Mouse (Mus musculus) forebrain, postnatal 0 days (tissue): Measurements from ENCODE around the gene Zc3h18. TPM values are rescaled to one million over a fixed set of nuclear protein-coding genes. Genes with fewer than 3 reads are reported as not detected.
A peak's percentile ranks its signal among the peaks of the same experiment; 100 is the strongest.

Source experiments
- ATAC-seq: fragments of 200-750 bp; cut with Nextera tagmentation; 2 replicates; pipeline ENCODE4 v1.8.0; 2017; ENCODE audit warnings: mild to moderate bottlenecking, moderate library complexity
- DNase-seq: peaks from one replicate; pipeline ENCODE4 v3.0.0-alpha.2; 2015
- H3K27ac ChIP-seq: fragments of 300-500 bp; sonication (generic); 2 replicates; pipeline ENCODE4 v1.5.1; 2014; ENCODE audit warnings: low read depth, mild to moderate bottlenecking, antibody characterized with exemption, low read length, moderate library complexity, mixed read lengths
- H3K27me3 ChIP-seq: fragments of 300-500 bp; sonication (generic); 2 replicates; pipeline ENCODE4 v1.6.1; 2014; ENCODE audit warnings: mild to moderate bottlenecking, low read length, mixed read lengths; ENCODE audit not compliant: insufficient read depth
- H3K36me3 ChIP-seq: fragments of 300-500 bp; sonication (generic); 2 replicates; pipeline ENCODE4 v1.6.1; 2014; ENCODE audit warnings: mild to moderate bottlenecking, moderate library complexity; ENCODE audit not compliant: insufficient read depth
- H3K4me1 ChIP-seq: fragments of 300-500 bp; sonication (generic); 2 replicates; pipeline ENCODE4 v1.6.1; 2014; ENCODE audit warnings: antibody characterized with exemption; ENCODE audit not compliant: insufficient read depth
- H3K4me2 ChIP-seq: fragments of 300-500 bp; sonication (generic); 2 replicates; pipeline ENCODE4 v1.6.1; 2014; ENCODE audit warnings: low read depth, mild to moderate bottlenecking, moderate library complexity
- H3K4me3 ChIP-seq: fragments of 300-500 bp; sonication (generic); 2 replicates; pipeline ENCODE4 v1.5.1; 2014; ENCODE audit warnings: low read depth, low read length, mixed read lengths
- H3K9ac ChIP-seq: fragments of 300-500 bp; sonication (generic); 2 replicates; pipeline ENCODE4 v1.6.1; 2014; ENCODE audit warnings: mild to moderate bottlenecking
- H3K9me3 ChIP-seq: fragments of 300-500 bp; sonication (generic); 2 replicates; pipeline ENCODE4 v1.6.1; 2016; ENCODE audit warnings: low read length
- CTCF ChIP-seq: sonication (generic); IDR thresholded peaks from 2 replicates; pipeline ENCODE4 v1.5.1; 2016; ENCODE audit warnings: antibody characterized with exemption, control low read depth, low read depth
- WGBS: fragments of 180-500 bp; shearing (Covaris S2); extraction: QIAGEN DNeasy Blood & Tissue Kit; methylation state at CpG from one replicate; pipeline ENCODE4 v1.1.7; 2014; 5-methylcytosine and 5-hydroxymethylcytosine counted together
- polyA plus RNA-seq: library from polyadenylated mRNA; unstranded; fragments of >200 nt; fragmentation: Nextera tagmentation; extraction: Ambion mirVana; gene quantifications from 2 replicates; pipeline ENCODE4 v1.2.1, GENCODE M21; 2015
- total RNA-seq: library from RNA; depleted of rRNA; stranded (reverse); fragments of >200 nt; gene quantifications from 2 replicates; pipeline ENCODE4 v1.2.3, GENCODE M21; 2014; rRNA removed

Zc3h18 gene
- total RNA-seq (38.1 and 40.9 TPM in 2 replicates), polyA plus RNA-seq (23.8 and 27.3 TPM in 2 replicates)

DNA sequence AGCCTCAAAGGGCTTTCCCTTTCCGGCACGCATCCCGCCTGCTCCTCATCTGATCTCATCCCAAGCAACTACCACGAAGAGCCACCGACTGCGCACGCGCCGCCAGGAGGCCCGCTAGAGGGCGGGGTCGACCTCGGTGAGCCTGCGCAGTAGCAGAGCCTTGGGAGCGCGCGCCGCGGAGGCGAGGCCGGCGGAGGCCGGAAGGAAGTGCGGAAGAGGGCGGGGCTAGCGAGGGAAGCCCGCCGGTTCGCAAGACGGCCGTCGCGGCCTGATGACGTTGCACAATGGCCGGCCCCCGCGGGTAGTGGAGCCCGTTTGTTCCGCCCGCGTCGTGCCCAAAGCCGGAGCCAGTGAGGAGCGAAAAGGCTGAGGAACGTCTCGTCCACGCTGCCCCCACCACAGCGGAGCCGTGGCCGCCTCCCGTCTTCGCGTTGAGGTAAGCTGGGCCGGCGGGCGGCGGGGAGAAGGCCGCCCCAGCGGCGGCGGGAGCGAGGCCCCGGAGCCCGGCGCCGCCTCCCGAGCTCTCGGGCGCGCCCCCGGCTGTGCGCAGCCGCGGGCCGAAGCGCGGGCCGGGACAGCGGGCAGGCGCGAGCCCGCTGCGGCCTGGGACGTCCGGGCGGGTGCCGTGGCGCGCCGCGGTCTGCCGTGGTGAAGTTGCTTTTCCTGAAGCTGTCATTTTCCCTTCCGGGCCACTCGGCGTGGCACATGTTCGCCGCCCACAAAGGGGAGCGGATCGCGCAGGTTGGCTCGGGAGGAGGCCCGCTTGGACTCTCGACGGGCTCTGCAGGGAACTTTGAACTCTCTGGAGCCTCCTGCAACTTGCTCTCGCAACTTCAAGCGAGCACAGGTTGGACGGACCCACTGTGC lies at the start of gene Zc3h18:
TSS of gene Zc3h18 (plus strand) at position 245 of the 867 bp plus-strand sequence.
- WGBS = under 1% methylated on average over 102 of the region's 107 CpGs
- peak; percentile 100 for DNase-seq
- Histone ChIP-seq H3K36me3 (peaks cover 10% of the 10 kb centered on the region), H3K4me1 (peaks cover 10% of the 10 kb centered on the region), H3K4me2 (peak within 1 kb of the TSS; percentile 83), H3K9ac (peak within 1 kb of the TSS; percentile 87), H3K27ac (peak within 1 kb of the TSS; percentile 90), H3K27me3 (no peaks in the 10 kb centered on the region), H3K9me3 (no peaks in the 10 kb centered on the region), H3K4me3 (peak within 1 kb of the TSS; percentile 93)
- ATAC-seq = peak; percentile 97
- peak; percentile 69 for TF ChIP-seq CTCF

DNA sequence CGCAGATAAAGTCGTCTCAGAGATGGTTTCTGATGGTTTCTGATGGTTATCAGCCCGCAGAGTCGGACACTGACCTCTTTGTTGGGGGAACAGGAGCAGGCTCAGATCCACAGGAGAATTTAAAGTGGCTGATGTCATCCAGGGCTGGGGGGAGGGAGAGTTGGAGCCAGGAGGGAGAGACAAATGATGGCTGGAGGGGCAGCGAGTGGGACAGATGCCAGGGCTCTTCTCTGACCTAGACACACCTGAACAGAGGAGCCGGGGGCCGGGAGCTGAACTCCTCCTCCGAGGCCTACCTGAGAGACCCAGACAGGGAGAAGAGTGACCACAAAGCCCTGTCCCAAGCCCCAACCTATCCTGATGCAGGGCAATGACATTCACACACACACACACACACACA lies 47.3 kb upstream of the Zc3h18 start:
- 73% methylated on average over 8 of the region's 8 CpGs for WGBS
- Histone ChIP-seq H3K27ac (no peak overlapping the region), H3K4me1 (no peaks in the 10 kb centered on the region), H3K27me3 (no peaks in the 10 kb centered on the region), H3K4me3 (no peak overlapping the region), H3K9ac (no peak overlapping the region), H3K36me3 (no peaks in the 10 kb centered on the region), H3K4me2 (no peak overlapping the region), H3K9me3 (no peaks in the 10 kb centered on the region)
- no peak for TF ChIP-seq CTCF
- no peak for DNase-seq
- ATAC-seq = no peak

DNA sequence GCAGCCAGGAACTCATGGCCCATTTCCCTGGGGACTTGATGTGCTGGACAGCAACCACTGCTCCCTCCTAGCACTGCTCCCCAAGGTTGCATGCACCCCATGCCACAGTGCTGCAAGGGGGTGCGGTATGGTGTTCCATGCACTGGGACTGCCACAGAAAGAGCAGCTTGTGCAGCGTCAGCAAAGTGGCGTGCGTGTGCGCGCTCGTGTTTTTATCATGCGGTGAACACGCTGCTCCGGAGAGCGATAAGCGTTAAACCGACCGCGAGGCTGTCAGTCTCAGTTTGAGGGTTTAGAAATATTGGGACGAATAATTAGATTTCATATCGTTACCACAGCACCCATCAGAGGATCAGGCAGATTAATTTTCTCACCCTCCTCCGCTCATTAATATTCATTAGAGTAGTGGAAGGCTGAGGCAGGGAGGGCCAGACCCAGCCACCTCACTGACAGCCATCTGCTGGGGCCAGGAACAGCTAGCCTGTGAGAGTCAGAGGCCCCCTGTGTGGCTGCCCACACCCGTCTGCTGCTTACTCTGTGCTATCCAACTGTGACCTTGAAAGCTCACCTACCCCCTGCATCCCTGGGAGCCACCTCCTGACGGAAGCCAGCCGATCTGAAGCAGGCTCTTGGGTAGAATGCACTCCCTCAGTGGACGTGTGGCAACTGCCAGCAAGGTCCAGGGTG lies 46.7 kb upstream of the Zc3h18 start:
- Histone ChIP-seq H3K4me3 (no peak overlapping the region), H3K9ac (no peak overlapping the region), H3K27me3 (no peaks in the 10 kb centered on the region), H3K36me3 (no peaks in the 10 kb centered on the region), H3K9me3 (no peaks in the 10 kb centered on the region), H3K27ac (no peak overlapping the region), H3K4me1 (no peaks in the 10 kb centered on the region), H3K4me2 (no peak overlapping the region)
- WGBS = 65% methylated on average over 22 of the region's 22 CpGs
- ATAC-seq = peak; percentile 9; the same call in 1 of the 2 replicates
- TF ChIP-seq CTCF = no peak
- peak; percentile 43 for DNase-seq

DNA sequence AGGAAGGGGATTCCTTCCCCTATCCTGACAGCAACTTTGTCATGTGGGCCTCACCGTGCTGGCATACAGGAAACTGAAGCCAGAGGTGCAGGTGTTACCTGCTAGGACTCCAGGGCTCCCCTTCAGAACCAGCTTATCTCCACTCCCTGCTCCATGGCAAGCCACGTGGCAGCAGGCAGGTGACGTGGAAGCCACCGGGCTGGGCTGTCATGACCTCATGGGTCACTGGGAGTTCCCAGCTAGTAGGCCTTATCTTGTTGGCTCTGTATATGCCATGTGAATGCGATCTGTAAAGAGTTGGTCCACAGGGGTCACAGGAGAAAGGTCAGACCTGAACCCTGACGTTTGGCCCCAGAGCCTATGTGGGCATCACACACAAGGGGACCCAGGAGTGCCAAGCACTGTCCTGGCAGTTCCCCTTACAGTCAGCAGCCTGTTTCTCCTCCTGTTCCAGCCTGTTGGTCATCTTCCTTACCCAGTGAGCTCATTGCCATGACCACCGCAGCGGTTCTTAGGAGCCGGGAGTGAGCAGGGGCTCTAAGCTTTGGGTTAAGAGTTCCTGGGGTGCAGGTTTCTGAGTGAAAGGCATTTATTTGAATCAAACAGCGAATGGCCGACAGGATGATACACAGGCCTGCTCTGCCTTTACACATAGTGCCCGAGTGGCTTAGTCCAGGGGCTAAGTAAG lies 45.8 kb upstream of the Zc3h18 start:
- Histone ChIP-seq H3K36me3 (no peaks in the 10 kb centered on the region), H3K4me1 (no peaks in the 10 kb centered on the region), H3K9ac (no peak overlapping the region), H3K4me3 (no peak overlapping the region), H3K27ac (no peak overlapping the region), H3K9me3 (no peaks in the 10 kb centered on the region), H3K4me2 (no peak overlapping the region), H3K27me3 (peaks cover 8% of the 10 kb centered on the region)
- WGBS = 76% methylated on average over 12 of the region's 12 CpGs
- TF ChIP-seq CTCF = no peak
- ATAC-seq (no peak), DNase-seq (no peak)

DNA sequence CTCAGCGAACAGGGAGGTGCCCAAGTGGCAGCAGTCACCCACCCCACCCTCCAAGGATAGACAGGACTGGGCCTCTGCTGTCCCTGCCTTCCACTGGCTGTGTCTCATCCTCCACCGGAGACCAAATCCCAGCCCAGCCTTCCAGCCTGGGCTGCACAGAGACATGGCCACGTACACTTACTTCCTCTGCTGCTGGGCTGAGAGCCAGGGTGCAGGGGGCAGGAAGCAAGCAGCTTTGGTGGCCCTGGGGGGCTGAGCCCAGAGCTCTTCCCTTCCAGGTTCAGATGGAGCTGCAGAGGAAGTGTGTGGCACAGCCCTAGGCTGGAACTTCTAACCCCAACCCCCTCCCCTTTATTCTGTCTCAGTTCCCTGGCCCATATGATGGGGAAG lies 45.3 kb upstream of the Zc3h18 start:
- no peaks in the 10 kb centered on the region for H3K36me3 ChIP-seq
- DNase-seq = no peak
- H3K27me3 ChIP-seq = peaks cover 9% of the 10 kb centered on the region
- no peak for ATAC-seq
- TF ChIP-seq CTCF = no peak
- H3K4me2 ChIP-seq = no peak overlapping the region
- WGBS = 73% methylated on average over 3 of the region's 3 CpGs
- H3K9me3 ChIP-seq = no peaks in the 10 kb centered on the region
- H3K4me3 ChIP-seq = no peak overlapping the region
- no peak overlapping the region for H3K9ac ChIP-seq
- H3K4me1 ChIP-seq = no peaks in the 10 kb centered on the region
- H3K27ac ChIP-seq = no peak overlapping the region

DNA sequence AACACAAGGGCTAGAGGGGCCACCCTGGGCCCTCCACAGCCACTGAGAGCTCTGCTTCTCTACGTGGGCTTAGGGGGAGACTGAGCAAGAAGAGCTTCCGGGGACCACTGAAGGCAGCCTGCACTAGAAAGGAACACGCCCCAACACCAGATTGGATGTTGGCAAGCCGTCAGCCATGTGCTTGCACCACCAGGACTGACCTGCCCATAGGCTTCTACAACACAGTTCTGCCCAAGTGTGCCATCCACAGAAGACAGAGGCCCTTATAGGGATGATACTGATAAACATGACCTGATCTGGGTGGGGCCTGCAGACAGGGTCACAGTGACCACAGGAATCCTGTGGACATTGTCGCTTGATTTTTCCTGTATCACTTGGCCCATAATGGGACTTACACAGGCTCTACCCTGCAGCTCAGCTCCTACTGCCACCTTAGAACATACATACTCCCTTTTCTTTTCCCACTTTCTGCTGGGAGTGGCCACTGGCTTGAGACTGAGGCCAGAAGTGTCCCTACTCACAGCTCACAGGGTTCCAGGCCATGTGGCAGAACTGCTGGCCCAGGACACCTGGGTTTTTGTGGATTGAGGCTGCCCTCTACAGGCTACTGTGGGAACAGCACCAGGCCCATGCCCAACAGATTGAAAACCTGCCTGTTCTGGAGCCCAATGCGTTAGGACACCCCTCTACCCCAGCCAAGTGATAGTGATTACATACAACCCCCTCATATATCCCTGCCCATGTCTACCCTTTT lies 43.5 kb upstream of the Zc3h18 start:
- Histone ChIP-seq H3K9ac (no peak overlapping the region), H3K4me3 (no peak overlapping the region), H3K36me3 (no peaks in the 10 kb centered on the region), H3K9me3 (no peaks in the 10 kb centered on the region), H3K27ac (no peak overlapping the region), H3K27me3 (peaks cover 26% of the 10 kb centered on the region), H3K4me2 (no peak overlapping the region), H3K4me1 (0 out of 2 replicates have a peak, but pooled peaks cover 7% of the 10 kb centered on the region)
- 60% methylated on average over 6 of the region's 6 CpGs for WGBS
- TF ChIP-seq CTCF = peak; percentile 97
- peak; percentile 87 for DNase-seq
- ATAC-seq = peak; percentile 36
